Mouse (Mus musculus): ENCODE data around the gene Gm6164. TPM values are rescaled to one million over a fixed set of nuclear protein-coding genes. Genes with fewer than 3 reads are reported as not detected.
"Not testable (repeated sequence)": the region's sequence is repeated elsewhere in the genome, so short reads cannot be mapped to it uniquely, and the experiment has no call there.

Gene Gm6164
- not detected in 2 replicates for polyA plus RNA-seq (2015; fragmentation: Nextera tagmentation; extraction: Ambion mirVana)

GRCm38 (mm10) chr7:20205507-20205906, at the start of gene Gm6164:
Gene Gm6164 (minus strand): TSS chr7:20205607.
- H3K4me3 ChIP-seq; H3K4me2 ChIP-seq; H3K9ac ChIP-seq; H3K4me1 ChIP-seq; ATAC-seq (ENCODE audit: insufficient number of reproducible peaks, low FRiP score, low TSS enrichment, low read depth); H3K36me3 ChIP-seq; H3K27me3 ChIP-seq; H3K27ac ChIP-seq; H3K9me3 ChIP-seq: not testable (repeated sequence)
- no CpG with 5 or more reads among the region's 2 CpGs for WGBS

GRCm38 (mm10) chr7:20233728-20234127, 28.3 kb upstream of the Gm6164 start, which contains the start of gene Gm4498:
Gene Gm4498 (minus strand): TSS chr7:20233828.
- H3K27ac ChIP-seq; H3K4me3 ChIP-seq; H3K4me2 ChIP-seq; H3K27me3 ChIP-seq; H3K9ac ChIP-seq; H3K9me3 ChIP-seq; ATAC-seq (ENCODE audit: insufficient number of reproducible peaks, low FRiP score, low TSS enrichment, low read depth); H3K4me1 ChIP-seq; H3K36me3 ChIP-seq: not testable (repeated sequence)
- WGBS = no CpG with 5 or more reads among the region's 2 CpGs

GRCm38 (mm10) chr7:20193410-20193809, 12.0 kb downstream of the Gm6164 start, which contains the start of gene Vmn1r95:
Gene Vmn1r95 (plus strand): TSS chr7:20193710.
- not testable (repeated sequence) for H3K36me3 ChIP-seq; ATAC-seq (ENCODE audit: insufficient number of reproducible peaks, low FRiP score, low TSS enrichment, low read depth); H3K4me3 ChIP-seq; H3K27me3 ChIP-seq; H3K4me1 ChIP-seq; H3K9me3 ChIP-seq; H3K9ac ChIP-seq; H3K4me2 ChIP-seq; H3K27ac ChIP-seq
- no CpG with 5 or more reads among the region's 3 CpGs for WGBS

- H3K9me3 ChIP-seq; H3K9ac ChIP-seq; H3K4me2 ChIP-seq; H3K36me3 ChIP-seq; H3K27me3 ChIP-seq; H3K27ac ChIP-seq; H3K4me3 ChIP-seq; H3K4me1 ChIP-seq; ATAC-seq (ENCODE audit: insufficient number of reproducible peaks, low FRiP score, low TSS enrichment, low read depth): not testable (repeated sequence)
- WGBS = no CpG with 5 or more reads among the region's 3 CpGs
These were observed 37.1 kb downstream of the Gm6164 start, which contains the start of gene Vmn1r94 for GRCm38 (mm10) chr7:20168277-20168676. Gene Vmn1r94 (minus strand): TSS chr7:20168377.

Other genes starting within 250 kb of the Gm6164 start
- not detected in 2 replicates for gene Ceacam20, start 240.2 kb downstream of the Gm6164 start, polyA plus RNA-seq (2015; fragmentation: Nextera tagmentation; extraction: Ambion mirVana)
- not detected in 2 replicates for gene Nlrp9b, start 214.1 kb downstream of the Gm6164 start, polyA plus RNA-seq (2015; fragmentation: Nextera tagmentation; extraction: Ambion mirVana)
- gene Vmn1r91, start 105.9 kb downstream of the Gm6164 start, polyA plus RNA-seq (2015; fragmentation: Nextera tagmentation; extraction: Ambion mirVana) = not detected in 2 replicates
- gene Gm16442, start 83.0 kb downstream of the Gm6164 start, polyA plus RNA-seq (2015; fragmentation: Nextera tagmentation; extraction: Ambion mirVana) = not detected in 2 replicates
- not detected in 2 replicates for gene Vmn1r93, start 66.5 kb downstream of the Gm6164 start, polyA plus RNA-seq (2015; fragmentation: Nextera tagmentation; extraction: Ambion mirVana)
- gene Vmn1r94, start 37.2 kb downstream of the Gm6164 start, polyA plus RNA-seq (2015; fragmentation: Nextera tagmentation; extraction: Ambion mirVana) = not detected in 2 replicates
- not detected in 2 replicates for gene Vmn1r95, start 11.9 kb downstream of the Gm6164 start, polyA plus RNA-seq (2015; fragmentation: Nextera tagmentation; extraction: Ambion mirVana)
- gene Gm4498, start 28.2 kb upstream of the Gm6164 start, polyA plus RNA-seq (2015; fragmentation: Nextera tagmentation; extraction: Ambion mirVana) = not detected in 2 replicates
- not detected in 2 replicates for gene Gm5890, start 57.2 kb upstream of the Gm6164 start, polyA plus RNA-seq (2015; fragmentation: Nextera tagmentation; extraction: Ambion mirVana)
- not detected in 2 replicates for gene Gm4133, start 128.5 kb upstream of the Gm6164 start, polyA plus RNA-seq (2015; fragmentation: Nextera tagmentation; extraction: Ambion mirVana)
- gene Gm5728, start 169.8 kb upstream of the Gm6164 start, polyA plus RNA-seq (2015; fragmentation: Nextera tagmentation; extraction: Ambion mirVana) = not detected in 2 replicates
- gene Vmn1r100, start 212.3 kb upstream of the Gm6164 start, polyA plus RNA-seq (2015; fragmentation: Nextera tagmentation; extraction: Ambion mirVana) = not detected in 2 replicates
- gene Vmn1r101, start 237.0 kb upstream of the Gm6164 start, polyA plus RNA-seq (2015; fragmentation: Nextera tagmentation; extraction: Ambion mirVana) = not detected in 2 replicates